Mouse (Mus musculus) hindbrain, embryonic 16.5 days (tissue): ENCODE results near the gene Hmgcll1. TPM values are rescaled to one million over a fixed set of nuclear protein-coding genes. Genes with fewer than 3 reads are reported as not detected.

ENCODE experiments used
- ATAC-seq: fragments of 200-750 bp; cut with Nextera tagmentation; 2 replicates; pipeline ENCODE4 v1.8.0; 2017; ENCODE audit warnings: moderate TSS enrichment, moderate library complexity
- H3K27ac ChIP-seq: fragments of 300-500 bp; sonication (generic); 2 replicates; pipeline ENCODE4 v1.5.1; 2014; ENCODE audit warnings: low read depth, mild to moderate bottlenecking, control low read depth, low read length, moderate library complexity
- H3K27me3 ChIP-seq: fragments of 300-500 bp; sonication (generic); replicated peaks from 2 replicates; pipeline ENCODE4 v1.6.1; 2014; ENCODE audit warnings: low read length; ENCODE audit not compliant: control insufficient read depth, insufficient read depth
- H3K36me3 ChIP-seq: fragments of 300-500 bp; sonication (generic); 2 replicates; pipeline ENCODE4 v1.6.1; 2014; ENCODE audit warnings: mild to moderate bottlenecking, low read length, moderate library complexity, mixed read lengths; ENCODE audit not compliant: control insufficient read depth, insufficient read depth
- H3K4me1 ChIP-seq: fragments of 300-500 bp; sonication (generic); 2 replicates; pipeline ENCODE4 v1.6.1; 2014; ENCODE audit warnings: low read depth, low read length; ENCODE audit not compliant: control insufficient read depth, insufficient read depth
- H3K4me2 ChIP-seq: fragments of 300-500 bp; sonication (generic); 2 replicates; pipeline ENCODE4 v1.6.1; 2014; ENCODE audit warnings: mild to moderate bottlenecking, low read length, control low read depth, moderate library complexity
- H3K4me3 ChIP-seq: fragments of 300-500 bp; sonication (generic); 2 replicates; pipeline ENCODE4 v1.5.1; 2014; ENCODE audit warnings: mild to moderate bottlenecking, low read length, control low read depth, moderate library complexity
- H3K9ac ChIP-seq: fragments of 300-500 bp; sonication (generic); 2 replicates; pipeline ENCODE4 v1.6.1; 2014; ENCODE audit warnings: low read depth, mild to moderate bottlenecking, control low read depth, low read length, moderate library complexity
- H3K9me3 ChIP-seq: fragments of 300-500 bp; sonication (generic); 2 replicates; pipeline ENCODE4 v1.6.1; 2014; ENCODE audit warnings: mild to moderate bottlenecking, low read length, moderate library complexity; ENCODE audit not compliant: control insufficient read depth
- WGBS: fragments of 180-500 bp; shearing (Covaris S2); extraction: QIAGEN DNeasy Blood & Tissue Kit; methylation state at CpG from one replicate; pipeline ENCODE4 v1.1.7; 2014; 5-methylcytosine and 5-hydroxymethylcytosine counted together
- polyA plus RNA-seq: library from polyadenylated mRNA; unstranded; fragments of >200 nt; fragmentation: Nextera tagmentation; extraction: Ambion mirVana; gene quantifications from 2 replicates; pipeline ENCODE4 v1.2.1, GENCODE M21; 2015

Gene Hmgcll1
- polyA plus RNA-seq, 1 experiment from 2014 or later = 22.8 TPM

- Histone ChIP-seq H3K36me3 (no peaks in the 10 kb centered on the region), H3K4me1 (no peaks in the 10 kb centered on the region), H3K9me3 (no peaks in the 10 kb centered on the region), H3K4me3 (no peak overlapping the region), H3K27me3 (no peaks in the 10 kb centered on the region), H3K4me2 (no peak overlapping the region), H3K9ac (no peak overlapping the region), H3K27ac (no peak overlapping the region)
- 62% methylated on average over 6 of the region's 6 CpGs for WGBS
- no peak for ATAC-seq
These were observed 7.2 kb upstream of the Hmgcll1 start for GRCm38 (mm10) chr9:76007342-76007970.

GRCm38 (mm10) chr9:76013789-76014188 is 866 bp upstream of the Hmgcll1 start:
- Histone ChIP-seq H3K9ac (no peak overlapping the region), H3K4me2 (no peak overlapping the region), H3K4me1 (no peaks in the 10 kb centered on the region), H3K36me3 (no peaks in the 10 kb centered on the region), H3K27ac (no peak overlapping the region), H3K27me3 (no peaks in the 10 kb centered on the region), H3K4me3 (no peak overlapping the region), H3K9me3 (no peaks in the 10 kb centered on the region)
- ATAC-seq = no peak
- WGBS = 79% methylated on average over 6 of the region's 6 CpGs

DNA sequence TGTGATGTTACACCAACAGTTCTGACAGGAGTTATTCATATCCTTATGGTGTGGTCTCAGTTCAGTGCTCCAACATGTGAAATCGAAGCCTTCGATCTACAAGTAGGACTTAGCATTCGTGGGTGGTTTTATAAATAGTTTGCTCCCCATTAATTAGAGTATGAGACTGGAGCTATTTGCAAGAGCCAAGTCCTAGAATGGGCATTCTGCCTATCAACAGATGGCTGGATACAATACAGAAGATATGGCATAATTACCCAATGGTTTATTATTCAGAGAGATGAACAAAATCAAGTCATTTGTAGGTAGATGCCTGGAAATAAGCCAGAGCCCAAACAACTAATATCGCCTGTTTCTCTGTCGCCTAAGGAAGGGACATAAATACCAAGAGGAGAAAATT is 1.3 kb downstream of the Hmgcll1 start:
- no peaks in the 10 kb centered on the region for H3K4me1 ChIP-seq
- no peak overlapping the region for H3K4me3 ChIP-seq
- 81% methylated on average over 5 of the region's 5 CpGs for WGBS
- H3K4me2 ChIP-seq = no peak overlapping the region; the same call in 1 of the 2 replicates
- H3K9ac ChIP-seq = no peak overlapping the region
- H3K9me3 ChIP-seq = no peaks in the 10 kb centered on the region
- no peaks in the 10 kb centered on the region for H3K27me3 ChIP-seq
- no peaks in the 10 kb centered on the region for H3K36me3 ChIP-seq
- no peak overlapping the region for H3K27ac ChIP-seq
- ATAC-seq = no peak

- H3K36me3 ChIP-seq = no peaks in the 10 kb centered on the region
- no peak overlapping the region for H3K9ac ChIP-seq
- no peak overlapping the region for H3K27ac ChIP-seq
- ATAC-seq = no peak
- WGBS = 91% methylated on average over 10 of the region's 10 CpGs
- no peaks in the 10 kb centered on the region for H3K9me3 ChIP-seq
- no peak overlapping the region; the same call in 1 of the 2 replicates for H3K4me2 ChIP-seq
- no peaks in the 10 kb centered on the region for H3K27me3 ChIP-seq
- H3K4me3 ChIP-seq = no peak overlapping the region
- no peaks in the 10 kb centered on the region for H3K4me1 ChIP-seq
These were observed 1.9 kb downstream of the Hmgcll1 start for GRCm38 (mm10) chr9:76016506-76016905.

GRCm38 (mm10) chr9:76023551-76023973 is 8.9 kb downstream of the Hmgcll1 start:
- H3K9ac ChIP-seq = no peak overlapping the region
- 50% methylated on average over 5 of the region's 5 CpGs for WGBS
- no peaks in the 10 kb centered on the region for H3K36me3 ChIP-seq
- no peaks in the 10 kb centered on the region for H3K4me1 ChIP-seq
- H3K4me2 ChIP-seq = no peak overlapping the region
- H3K27ac ChIP-seq = no peak overlapping the region
- ATAC-seq = 0 out of 2 replicates have a peak, but pooled peaks have one; percentile 50
- H3K27me3 ChIP-seq = no peaks in the 10 kb centered on the region
- no peaks in the 10 kb centered on the region for H3K9me3 ChIP-seq
- no peak overlapping the region for H3K4me3 ChIP-seq

DNA sequence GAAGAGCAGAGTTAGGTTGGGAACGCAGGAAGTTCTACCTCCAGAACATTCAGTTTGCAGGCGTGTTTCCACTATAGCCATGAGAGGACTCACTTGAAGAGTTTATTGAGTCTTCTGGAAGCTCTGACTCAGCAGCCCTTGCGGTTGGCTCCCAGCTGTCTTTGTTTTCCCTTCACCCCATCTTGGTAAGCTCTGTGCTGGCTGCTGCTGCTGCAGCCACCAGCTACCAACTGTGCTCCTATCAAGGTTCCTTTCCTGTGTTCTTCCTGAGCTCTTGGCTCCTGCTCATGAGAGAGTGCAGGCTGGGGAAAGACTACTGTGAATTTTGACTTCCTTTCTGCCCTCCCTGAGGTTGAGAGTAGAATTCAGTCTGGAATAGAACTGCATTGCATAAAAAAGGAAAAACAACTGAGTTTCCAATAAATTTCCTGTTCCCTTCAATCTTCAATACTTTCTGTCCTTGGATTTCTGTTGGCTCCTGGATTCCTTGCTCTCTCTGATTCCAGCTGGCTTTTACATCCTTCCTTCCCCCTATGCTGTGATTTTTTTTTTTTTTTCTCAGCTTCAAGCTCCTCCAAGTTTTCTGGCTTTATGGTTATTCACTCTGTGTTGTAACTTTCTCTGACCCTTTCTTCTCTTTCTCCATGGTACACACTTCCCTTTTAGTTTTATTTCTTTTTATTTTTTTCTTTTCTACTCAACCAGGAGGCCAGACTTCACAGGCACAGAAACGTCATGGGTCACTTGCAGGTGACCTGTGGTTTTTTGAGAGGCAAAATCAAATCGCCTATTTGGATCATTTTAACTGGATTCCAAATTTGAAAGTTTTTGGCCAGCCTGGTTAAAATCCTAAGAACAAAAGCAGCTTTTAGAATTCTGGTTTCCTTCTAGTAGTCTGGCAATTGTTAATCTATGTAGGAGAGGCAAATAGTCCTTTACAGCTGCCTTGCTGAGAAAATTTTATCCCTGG is 9.9 kb downstream of the Hmgcll1 start:
- Histone ChIP-seq H3K36me3 (no peaks in the 10 kb centered on the region), H3K27ac (no peak overlapping the region), H3K27me3 (no peaks in the 10 kb centered on the region), H3K4me1 (no peaks in the 10 kb centered on the region), H3K9ac (no peak overlapping the region), H3K4me2 (no peak overlapping the region), H3K9me3 (no peaks in the 10 kb centered on the region), H3K4me3 (no peak overlapping the region)
- WGBS = 38% methylated on average over 5 of the region's 5 CpGs
- no peak for ATAC-seq

GRCm38 (mm10) chr9:76029471-76030199 is 15.0 kb downstream of the Hmgcll1 start:
- Histone ChIP-seq H3K9ac (no peak overlapping the region), H3K9me3 (no peaks in the 10 kb centered on the region), H3K4me1 (no peaks in the 10 kb centered on the region), H3K27me3 (no peaks in the 10 kb centered on the region), H3K27ac (no peak overlapping the region), H3K4me3 (no peak overlapping the region), H3K36me3 (no peaks in the 10 kb centered on the region), H3K4me2 (no peak overlapping the region)
- ATAC-seq = no peak
- WGBS = 85% methylated on average over 16 of the region's 16 CpGs

- Histone ChIP-seq H3K27ac (no peak overlapping the region), H3K9me3 (no peaks in the 10 kb centered on the region), H3K4me1 (no peaks in the 10 kb centered on the region; the same call in 1 of the 2 replicates), H3K36me3 (no peaks in the 10 kb centered on the region), H3K4me2 (no peak overlapping the region), H3K4me3 (no peak overlapping the region), H3K9ac (no peak overlapping the region), H3K27me3 (no peaks in the 10 kb centered on the region)
- no peak for ATAC-seq
- 78% methylated on average over 7 of the region's 7 CpGs for WGBS
These were observed 20.4 kb downstream of the Hmgcll1 start for GRCm38 (mm10) chr9:76035058-76035457.
